Mouse (Mus musculus): Measurements from ENCODE around the gene Os9. TPM values are rescaled to one million over a fixed set of nuclear protein-coding genes. Genes with fewer than 3 reads are reported as not detected.
A peak's percentile ranks its signal among the peaks of the same experiment; 100 is the strongest.
"Not testable (repeated sequence)": the region's sequence is repeated elsewhere in the genome, so short reads cannot be mapped to it uniquely, and the experiment has no call there.

Gene Os9
- polyA plus RNA-seq, 1 experiment from 2014 or later: 51.2 TPM

DNA sequence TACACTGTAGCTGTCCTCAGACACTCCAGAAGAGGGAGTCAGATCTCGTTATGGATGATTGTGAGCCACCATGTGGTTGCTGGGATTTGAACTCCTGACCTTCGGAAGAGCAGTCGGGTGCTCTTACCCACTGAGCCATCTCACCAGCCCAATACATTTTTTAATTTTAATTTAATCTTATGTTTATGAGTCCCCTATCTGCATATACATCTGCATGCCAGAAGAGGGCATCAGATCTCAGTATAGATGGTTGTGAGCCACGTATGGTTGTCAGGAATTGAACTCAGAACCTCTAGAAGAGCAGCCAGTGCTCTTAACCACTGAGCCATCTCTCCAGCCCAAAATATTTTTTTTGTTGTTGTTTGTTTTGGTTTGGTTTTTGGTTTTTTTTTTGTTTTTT, 48.7 kb downstream of the Os9 start:
- H3K27me3 ChIP-seq (replicated peaks; ENCODE audit: control insufficient read depth, insufficient read depth, low read length); H3K27ac ChIP-seq (ENCODE audit: low read depth, low read length); H3K36me3 ChIP-seq (ENCODE audit: control insufficient read depth, insufficient read depth, low read length); ATAC-seq (replicated peaks; ENCODE audit: low FRiP score); H3K4me2 ChIP-seq; DNase-seq (ENCODE audit: low spot score); H3K9ac ChIP-seq (ENCODE audit: low read depth, low read length); H3K4me3 ChIP-seq (ENCODE audit: low read depth, low read length); H3K9me3 ChIP-seq (ENCODE audit: control insufficient read depth, low read length): not testable (repeated sequence)
- peaks cover 22% of the 10 kb centered on the region for H3K4me1 ChIP-seq (replicated peaks; ENCODE audit: control insufficient read depth, insufficient read depth, low read length)
- 85% methylated on average over 4 of the region's 4 CpGs for WGBS

- Histone ChIP-seq H3K36me3 (ENCODE audit: control insufficient read depth, insufficient read depth, low read length) (peaks cover 18% of the 10 kb centered on the region), H3K4me1 (replicated peaks; ENCODE audit: control insufficient read depth, insufficient read depth, low read length) (peaks cover 21% of the 10 kb centered on the region), H3K4me2 (peak overlapping the region; percentile 96), H3K4me3 (ENCODE audit: low read depth, low read length) (peak overlapping the region; percentile 80), H3K9me3 (ENCODE audit: control insufficient read depth, low read length) (no peaks in the 10 kb centered on the region), H3K9ac (ENCODE audit: low read depth, low read length) (peak overlapping the region; percentile 69), H3K27ac (ENCODE audit: low read depth, low read length) (no peak overlapping the region), H3K27me3 (replicated peaks; ENCODE audit: control insufficient read depth, insufficient read depth, low read length) (peaks cover 2% of the 10 kb centered on the region; the same call in 1 of the 2 replicates)
- ATAC-seq (replicated peaks; ENCODE audit: low FRiP score): no peak
- WGBS: 60% methylated on average over 9 of the region's 9 CpGs
- DNase-seq (ENCODE audit: low spot score): no peak
Observed at GRCm38 (mm10) chr10:127071203-127071602, 49.7 kb downstream of the Os9 start.

GRCm38 (mm10) chr10:127070190-127071121, 50.5 kb downstream of the Os9 start, which contains the start of gene Tspan31:
Tspan31 (minus strand) TSS chr10:127070264.
- peak; percentile 88 for ATAC-seq (replicated peaks; ENCODE audit: low FRiP score)

DNA sequence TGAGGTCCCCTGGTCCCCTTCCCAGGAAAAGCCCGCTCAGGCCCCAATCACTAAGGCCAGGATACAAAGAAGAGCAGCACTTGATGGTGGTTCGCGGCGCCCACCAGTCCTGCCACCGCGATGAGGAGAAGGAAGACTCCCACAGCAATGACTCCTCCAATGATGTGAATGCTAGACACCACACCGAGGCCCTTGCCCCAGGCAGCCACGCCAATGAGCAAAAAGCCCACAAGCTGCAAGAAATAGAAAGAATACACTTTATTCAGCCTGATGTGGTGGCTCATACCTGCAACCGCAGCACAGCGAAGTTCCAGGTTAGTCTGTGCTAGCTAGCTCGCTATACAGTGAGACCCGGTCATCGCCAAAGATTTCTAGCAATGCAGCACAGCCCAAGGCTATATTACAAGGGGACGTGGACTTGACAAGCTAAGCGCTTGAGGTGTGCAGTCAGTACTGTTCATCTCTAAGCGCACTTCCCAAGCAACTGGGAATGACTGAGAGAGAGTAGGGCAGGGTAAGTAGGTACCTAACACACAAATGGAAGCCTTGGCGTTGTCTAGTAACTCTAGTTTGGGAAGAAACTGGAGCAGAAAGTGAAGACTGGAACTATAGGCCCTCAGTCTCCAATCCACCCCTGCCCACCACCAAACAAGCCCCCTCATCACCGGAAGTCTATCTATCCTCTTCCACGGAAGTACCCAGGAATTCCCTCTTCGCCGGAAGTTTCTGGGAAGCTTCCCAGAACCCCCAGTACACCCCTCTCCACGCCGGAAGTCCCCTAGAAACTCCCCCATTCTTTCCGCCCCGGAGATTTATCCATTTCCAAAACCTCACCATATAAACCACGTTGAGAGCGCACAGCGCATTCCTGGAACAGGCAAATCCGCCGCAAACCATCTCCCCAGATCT, 51.4 kb downstream of the Os9 start:
- ATAC-seq (replicated peaks; ENCODE audit: low FRiP score) (peak; percentile 25), DNase-seq (ENCODE audit: low spot score) (no peak)
- Histone ChIP-seq H3K9me3 (ENCODE audit: control insufficient read depth, low read length) (no peaks in the 10 kb centered on the region), H3K36me3 (ENCODE audit: control insufficient read depth, insufficient read depth, low read length) (peaks cover 34% of the 10 kb centered on the region), H3K27ac (ENCODE audit: low read depth, low read length) (peak overlapping the region; percentile 79), H3K27me3 (replicated peaks; ENCODE audit: control insufficient read depth, insufficient read depth, low read length) (no peaks in the 10 kb centered on the region), H3K4me3 (ENCODE audit: low read depth, low read length) (peak overlapping the region; percentile 80), H3K9ac (ENCODE audit: low read depth, low read length) (peak overlapping the region; percentile 77), H3K4me1 (replicated peaks; ENCODE audit: control insufficient read depth, insufficient read depth, low read length) (peaks cover 34% of the 10 kb centered on the region), H3K4me2 (peak overlapping the region; percentile 96)
- WGBS: 6% methylated on average over 30 of the region's 30 CpGs

More at GRCm38 (mm10) chr10:127070190-127071121, 50.5 kb downstream of the Os9 start, which contains the start of gene Tspan31:
- H3K9ac ChIP-seq (ENCODE audit: low read depth, low read length): peak within 1 kb of the TSS; percentile 77
- H3K36me3 ChIP-seq (ENCODE audit: control insufficient read depth, insufficient read depth, low read length): peaks cover 25% of the 10 kb centered on the region
- peak within 1 kb of the TSS; percentile 96 for H3K4me2 ChIP-seq
- H3K4me1 ChIP-seq (replicated peaks; ENCODE audit: control insufficient read depth, insufficient read depth, low read length): peaks cover 25% of the 10 kb centered on the region
- H3K9me3 ChIP-seq (ENCODE audit: control insufficient read depth, low read length): no peaks in the 10 kb centered on the region
- peak within 1 kb of the TSS; percentile 79 for H3K27ac ChIP-seq (ENCODE audit: low read depth, low read length)
- DNase-seq (ENCODE audit: low spot score): peak; percentile 81
- no peaks in the 10 kb centered on the region for H3K27me3 ChIP-seq (replicated peaks; ENCODE audit: control insufficient read depth, insufficient read depth, low read length)
- WGBS: 2% methylated on average over 36 of the region's 36 CpGs
- peak within 1 kb of the TSS; percentile 80 for H3K4me3 ChIP-seq (ENCODE audit: low read depth, low read length)

GRCm38 (mm10) chr10:127068360-127069038, 52.4 kb downstream of the Os9 start:
- H3K36me3 ChIP-seq (ENCODE audit: control insufficient read depth, insufficient read depth, low read length): peaks cover 34% of the 10 kb centered on the region
- ATAC-seq (replicated peaks; ENCODE audit: low FRiP score): no peak
- 58% methylated on average over 9 of the region's 9 CpGs for WGBS
- H3K27me3 ChIP-seq (replicated peaks; ENCODE audit: control insufficient read depth, insufficient read depth, low read length): no peaks in the 10 kb centered on the region
- peak overlapping the region; percentile 79 for H3K27ac ChIP-seq (ENCODE audit: low read depth, low read length)
- no peaks in the 10 kb centered on the region for H3K9me3 ChIP-seq (ENCODE audit: control insufficient read depth, low read length)
- peak overlapping the region; percentile 96 for H3K4me2 ChIP-seq
- peaks cover 35% of the 10 kb centered on the region for H3K4me1 ChIP-seq (replicated peaks; ENCODE audit: control insufficient read depth, insufficient read depth, low read length)
- H3K9ac ChIP-seq (ENCODE audit: low read depth, low read length): peak overlapping the region; percentile 77
- peak overlapping the region; percentile 80 for H3K4me3 ChIP-seq (ENCODE audit: low read depth, low read length)
- DNase-seq (ENCODE audit: low spot score): no peak

- no peak for ATAC-seq (replicated peaks; ENCODE audit: low FRiP score)
- no peak for DNase-seq (ENCODE audit: low spot score)
- Histone ChIP-seq H3K4me3 (ENCODE audit: low read depth, low read length) (no peak overlapping the region), H3K9me3 (ENCODE audit: control insufficient read depth, low read length) (no peaks in the 10 kb centered on the region), H3K27ac (ENCODE audit: low read depth, low read length) (peak overlapping the region; percentile 11; the same call in 1 of the 2 replicates), H3K9ac (ENCODE audit: low read depth, low read length) (no peak overlapping the region), H3K36me3 (ENCODE audit: control insufficient read depth, insufficient read depth, low read length) (peaks cover 34% of the 10 kb centered on the region), H3K4me2 (no peak overlapping the region), H3K27me3 (replicated peaks; ENCODE audit: control insufficient read depth, insufficient read depth, low read length) (peaks cover 3% of the 10 kb centered on the region; the same call in 1 of the 2 replicates), H3K4me1 (replicated peaks; ENCODE audit: control insufficient read depth, insufficient read depth, low read length) (peaks cover 35% of the 10 kb centered on the region)
- WGBS: 86% methylated on average over 14 of the region's 14 CpGs
Observed at GRCm38 (mm10) chr10:127066519-127067018, 54.4 kb downstream of the Os9 start.

DNA sequence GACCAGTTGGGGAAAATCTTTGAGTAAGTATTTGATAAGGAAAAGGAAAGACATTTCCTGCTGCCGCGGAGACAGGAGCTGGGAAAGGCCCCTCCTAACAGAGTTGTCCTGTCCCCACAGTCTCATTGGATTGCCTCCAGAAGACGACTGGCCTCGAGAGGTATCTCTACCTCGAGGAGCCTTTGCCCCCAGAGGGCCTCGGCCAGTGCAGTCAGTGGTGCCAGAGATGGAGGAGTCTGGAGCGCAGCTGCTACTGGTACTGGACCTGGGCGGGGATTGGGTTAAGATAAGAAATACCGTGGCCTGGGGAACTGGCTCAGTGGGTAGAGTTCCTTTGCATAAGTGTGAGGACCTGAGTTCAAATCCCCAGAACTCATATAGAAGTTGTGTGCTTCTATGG, 55.0 kb downstream of the Os9 start:
- H3K27me3 ChIP-seq (replicated peaks; ENCODE audit: control insufficient read depth, insufficient read depth, low read length): peaks cover 9% of the 10 kb centered on the region
- no peaks in the 10 kb centered on the region for H3K9me3 ChIP-seq (ENCODE audit: control insufficient read depth, low read length)
- H3K9ac ChIP-seq (ENCODE audit: low read depth, low read length): no peak overlapping the region; the same call in 1 of the 2 replicates
- peak overlapping the region; percentile 87; the same call in 1 of the 2 replicates for H3K4me3 ChIP-seq (ENCODE audit: low read depth, low read length)
- ATAC-seq (replicated peaks; ENCODE audit: low FRiP score): no peak
- H3K27ac ChIP-seq (ENCODE audit: low read depth, low read length): no peak overlapping the region
- 56% methylated on average over 9 of the region's 9 CpGs for WGBS
- peaks cover 34% of the 10 kb centered on the region for H3K36me3 ChIP-seq (ENCODE audit: control insufficient read depth, insufficient read depth, low read length)
- peak overlapping the region; percentile 15; the same call in 1 of the 2 replicates for H3K4me2 ChIP-seq
- DNase-seq (ENCODE audit: low spot score): no peak
- peaks cover 32% of the 10 kb centered on the region for H3K4me1 ChIP-seq (replicated peaks; ENCODE audit: control insufficient read depth, insufficient read depth, low read length)
